Mouse (Mus musculus): ENCODE results near the gene Rap1gap2. TPM values are rescaled to one million over a fixed set of nuclear protein-coding genes. Genes with fewer than 3 reads are reported as not detected.

Gene Rap1gap2
- total RNA-seq, 2 experiments from 2014 or later: 10.8 to 13.2 TPM

- no peak for DNase-seq
These were observed 108.7 kb downstream of the Rap1gap2 start for GRCm38 (mm10) chr11:74501989-74502388.

GRCm38 (mm10) chr11:74501061-74501460 lies 109.7 kb downstream of the Rap1gap2 start:
- peak; percentile 46 for DNase-seq

- no peak for DNase-seq
These were observed 111.1 kb downstream of the Rap1gap2 start for GRCm38 (mm10) chr11:74499521-74500099.

GRCm38 (mm10) chr11:74499058-74499457 lies 111.7 kb downstream of the Rap1gap2 start:
- no peak for DNase-seq

DNA sequence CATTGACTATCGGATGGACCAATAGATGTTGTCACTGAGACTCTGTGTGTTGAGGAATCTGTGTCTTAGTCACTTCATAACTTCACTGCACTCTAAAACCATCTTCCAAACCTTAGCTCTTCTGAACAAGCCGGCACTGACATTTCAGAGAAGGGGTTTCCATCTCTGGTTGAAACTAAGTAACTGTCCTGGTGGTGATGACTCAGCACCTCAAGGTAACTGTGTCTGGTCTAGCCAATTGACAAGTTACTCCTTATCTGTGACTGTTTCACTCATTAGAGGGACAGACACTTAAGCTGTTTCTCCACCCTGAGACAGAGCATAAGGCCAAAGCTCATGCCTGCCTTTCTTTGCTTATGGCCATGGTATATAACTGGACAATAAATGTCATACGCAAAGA lies 114.1 kb downstream of the Rap1gap2 start:
- no peak for DNase-seq

GRCm38 (mm10) chr11:74493936-74494335 lies 116.8 kb downstream of the Rap1gap2 start:
- no peak for DNase-seq

DNA sequence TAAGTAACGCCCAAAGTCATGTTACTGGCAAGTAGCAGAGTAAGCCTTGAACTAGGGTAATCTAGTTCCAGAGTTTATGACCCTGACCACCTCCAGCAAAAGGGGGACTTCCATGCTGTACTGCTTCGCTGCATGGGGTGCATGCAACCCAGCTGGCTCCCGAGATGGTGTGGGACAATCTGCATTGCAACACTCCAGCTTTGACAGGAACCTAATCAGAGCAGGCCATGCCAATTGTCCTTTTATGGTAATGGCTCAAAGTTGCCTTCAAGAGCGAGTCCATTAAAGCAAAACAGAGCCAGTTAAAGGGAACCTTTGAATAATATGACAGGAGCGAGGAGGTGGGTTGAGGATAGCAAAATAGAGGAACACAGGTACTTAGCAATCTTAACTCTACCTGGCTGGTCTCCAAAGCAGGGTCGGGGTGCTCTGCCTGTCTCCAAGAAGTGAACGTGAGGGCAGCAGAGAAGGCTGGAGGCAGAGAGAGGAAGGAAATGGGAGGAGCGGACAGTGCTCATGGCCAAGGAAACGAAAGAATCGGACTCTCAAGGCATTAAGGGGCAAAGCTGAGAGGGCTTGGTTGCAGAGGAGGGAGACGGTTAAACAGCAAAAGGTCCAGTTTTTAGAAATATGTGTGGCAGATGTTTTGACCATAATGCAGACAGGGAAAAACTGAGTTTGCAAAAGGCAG lies 117.4 kb downstream of the Rap1gap2 start:
- no peak for DNase-seq

DNA sequence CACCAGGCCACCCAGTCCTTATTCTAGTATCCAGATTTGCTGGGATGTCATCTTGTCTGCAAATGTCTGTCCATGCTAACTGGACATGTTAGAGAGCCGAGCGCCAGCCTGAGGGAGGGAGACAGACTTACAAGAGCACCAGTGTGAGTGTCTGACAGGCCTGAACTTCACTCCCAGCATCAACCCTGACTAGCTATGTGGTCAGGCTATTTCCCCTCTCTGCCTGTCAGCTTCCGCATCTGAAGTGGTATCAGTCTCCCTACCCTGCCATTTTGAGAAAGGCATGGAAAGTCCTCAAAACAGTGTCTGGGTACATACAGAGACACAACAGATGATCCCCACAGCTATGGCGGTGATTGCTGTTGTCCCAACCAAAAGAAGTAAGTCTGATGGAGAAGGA lies 119.6 kb downstream of the Rap1gap2 start:
- DNase-seq: no peak

- no peak for DNase-seq
These were observed 121.5 kb downstream of the Rap1gap2 start for GRCm38 (mm10) chr11:74489239-74489638.

- no peak for DNase-seq
These were observed 122.8 kb downstream of the Rap1gap2 start for GRCm38 (mm10) chr11:74487952-74488351.

DNA sequence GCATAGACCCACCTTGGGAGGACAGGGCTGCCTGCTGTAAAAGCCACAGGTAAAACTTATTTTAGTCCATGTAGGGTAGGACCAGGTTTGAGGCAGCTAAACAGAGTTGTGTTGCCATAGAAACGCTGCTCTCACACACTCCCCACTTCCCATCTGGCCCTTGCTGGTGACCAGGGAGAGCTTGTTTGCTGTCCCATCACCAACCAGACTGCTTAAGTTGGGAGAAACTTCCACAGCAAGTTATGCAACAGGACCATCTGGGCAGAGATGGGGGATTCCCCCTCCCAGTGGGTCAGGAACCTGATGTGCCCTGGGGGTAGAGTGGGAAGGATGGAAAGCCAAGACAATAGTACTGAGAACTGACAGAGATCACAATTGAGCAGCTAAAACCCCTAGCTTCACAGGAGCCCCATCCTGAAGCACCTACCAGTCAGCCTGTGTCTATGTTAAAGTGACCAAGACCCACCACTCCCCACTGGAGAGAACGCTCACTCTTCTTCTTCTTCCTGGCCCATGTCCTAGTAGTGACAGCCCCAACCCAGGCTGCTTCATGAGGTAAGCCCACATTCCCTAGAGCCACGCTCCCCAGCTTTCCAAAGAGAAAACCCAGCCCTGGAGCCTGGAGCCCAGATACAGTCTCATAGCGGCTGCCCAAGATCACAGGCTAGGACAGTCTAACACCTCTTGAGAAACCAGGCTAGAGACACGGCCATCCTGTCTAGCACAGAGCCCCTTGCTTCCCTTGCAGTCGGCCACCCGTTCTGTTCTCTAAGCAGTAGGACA lies 125.1 kb downstream of the Rap1gap2 start:
- no peak for DNase-seq

DNA sequence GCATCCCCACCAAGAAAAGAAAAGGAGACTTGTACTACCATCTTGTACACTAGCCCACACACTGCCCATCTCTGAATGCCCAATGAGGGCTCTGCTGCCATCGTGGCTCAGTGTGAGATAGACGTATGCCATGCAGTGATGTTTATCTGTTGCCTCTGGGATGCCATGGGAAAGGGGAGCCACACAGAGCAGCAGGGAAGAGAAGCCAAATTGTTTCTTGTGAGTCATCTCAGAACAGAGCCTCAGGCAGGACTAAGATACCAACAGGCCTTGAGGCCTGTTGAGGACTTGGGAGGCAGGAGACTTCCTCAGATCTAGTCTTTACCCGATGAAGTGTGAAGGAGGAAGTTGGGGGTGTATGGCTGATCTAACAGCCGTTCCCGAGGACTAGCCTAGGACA lies 126.8 kb downstream of the Rap1gap2 start:
- no peak for DNase-seq

DNA sequence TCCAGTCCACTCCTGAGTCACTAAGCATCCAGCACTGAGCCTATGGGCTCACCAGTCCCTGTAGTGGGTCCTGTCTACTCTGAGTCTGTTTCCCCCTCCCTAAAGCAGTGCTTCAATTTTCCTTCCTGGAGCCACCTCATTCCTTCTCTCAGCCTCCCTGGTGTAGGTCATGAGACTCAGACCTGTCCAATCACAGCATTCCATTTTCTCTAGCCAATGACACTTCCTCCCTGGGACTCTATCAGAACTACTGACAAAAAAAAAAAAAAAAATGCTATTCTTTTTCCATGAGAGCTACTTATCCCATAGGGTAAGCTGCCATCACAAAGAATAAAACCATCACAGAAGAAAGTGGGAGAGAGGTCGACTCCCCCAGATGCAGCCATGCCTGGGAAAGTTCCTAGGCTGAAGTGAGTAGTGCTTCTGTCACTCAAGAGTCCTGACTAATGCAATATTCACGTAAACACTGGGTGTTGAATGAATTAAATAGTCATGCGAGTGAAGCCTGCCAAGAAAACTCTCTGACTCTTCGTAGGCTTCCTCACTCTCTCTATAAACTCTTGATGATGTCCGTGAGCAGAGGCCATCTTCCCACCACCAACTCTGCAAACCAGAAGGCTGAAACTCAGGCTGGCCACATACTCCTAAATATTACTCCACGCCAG lies 127.4 kb downstream of the Rap1gap2 start:
- DNase-seq: no peak

DNA sequence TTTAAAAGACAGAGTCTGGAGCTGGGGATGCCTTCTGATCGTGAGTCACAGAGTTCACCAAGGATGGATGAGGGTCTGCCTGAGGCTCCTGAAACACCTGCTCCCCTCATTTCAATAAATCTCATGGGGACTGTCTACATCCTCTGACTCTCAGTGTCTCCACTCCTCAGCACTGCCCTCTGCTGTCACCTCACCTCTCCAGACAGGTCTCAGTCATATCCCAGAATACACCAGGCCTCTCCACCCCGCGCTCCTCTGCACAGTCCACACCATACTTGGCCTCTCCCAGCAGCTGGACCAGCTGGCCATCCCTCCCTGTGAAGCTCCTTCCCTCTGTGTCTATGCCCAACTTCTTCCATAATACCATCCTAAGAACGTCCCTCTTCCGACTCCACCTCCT lies 128.9 kb downstream of the Rap1gap2 start:
- no peak for DNase-seq

- no peak for DNase-seq
These were observed 130.9 kb downstream of the Rap1gap2 start for GRCm38 (mm10) chr11:74479715-74480289.

DNA sequence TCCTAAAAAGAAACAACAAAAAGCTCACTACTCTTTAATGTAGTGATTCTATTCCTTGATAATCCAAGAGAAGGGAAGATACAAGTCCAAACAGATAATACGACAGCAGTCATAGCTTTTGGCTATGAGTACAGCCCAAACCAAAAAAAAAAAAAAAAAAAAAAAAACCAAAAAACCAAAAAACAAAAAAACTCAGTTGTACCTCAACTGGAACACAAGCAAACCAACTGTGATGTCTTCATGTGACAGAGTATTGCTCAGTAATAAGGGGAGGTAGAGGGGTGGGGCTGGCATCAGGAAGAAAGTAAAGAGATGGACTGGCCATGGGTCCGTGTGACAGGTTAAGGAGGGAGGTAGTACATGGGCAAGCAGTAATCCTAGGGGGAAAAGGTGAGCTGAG lies 131.8 kb downstream of the Rap1gap2 start:
- no peak for DNase-seq

DNA sequence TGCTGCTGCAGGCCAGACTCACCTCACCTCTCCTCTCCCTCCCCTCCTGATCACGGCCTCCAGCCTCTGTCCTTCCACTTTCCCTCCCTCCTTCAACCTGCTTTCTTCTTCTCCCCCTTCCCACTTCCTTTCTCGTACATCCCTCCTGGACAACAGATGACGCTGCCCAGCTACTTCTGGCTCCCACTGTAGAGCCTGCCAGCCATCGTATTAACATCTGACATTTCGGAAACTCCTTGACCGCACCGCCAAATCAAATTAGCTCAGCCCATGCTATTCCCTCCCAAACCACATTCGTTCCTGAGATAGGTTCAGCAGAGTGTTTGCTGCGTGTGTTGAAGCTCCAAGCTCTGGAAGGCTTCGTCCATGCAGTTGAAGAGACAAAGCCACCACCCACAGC lies 138.0 kb downstream of the Rap1gap2 start:
- no peak for DNase-seq

- peak; percentile 15 for DNase-seq
These were observed 142.5 kb downstream of the Rap1gap2 start for GRCm38 (mm10) chr11:74468195-74468594.

DNA sequence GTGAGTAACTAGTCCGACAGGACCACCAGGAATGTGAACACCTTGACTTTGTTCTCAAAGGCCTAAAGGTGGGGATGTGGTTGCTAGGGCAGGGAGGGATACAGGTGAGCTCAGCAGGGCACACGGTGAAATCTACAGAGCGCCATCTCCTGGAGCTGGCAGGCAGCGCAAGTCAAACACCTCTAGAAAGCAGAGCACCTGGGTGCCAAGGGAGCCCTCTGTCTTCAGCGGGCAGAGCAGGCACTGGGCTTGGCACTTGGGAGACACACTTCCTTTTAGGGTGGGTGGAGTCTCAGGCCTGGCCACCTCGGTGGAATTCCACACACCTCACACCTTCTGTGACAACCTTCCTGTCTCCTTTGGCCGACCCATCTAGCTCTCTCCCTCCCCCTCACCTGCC lies 145.0 kb downstream of the Rap1gap2 start:
- peak; percentile 50 for DNase-seq

DNA sequence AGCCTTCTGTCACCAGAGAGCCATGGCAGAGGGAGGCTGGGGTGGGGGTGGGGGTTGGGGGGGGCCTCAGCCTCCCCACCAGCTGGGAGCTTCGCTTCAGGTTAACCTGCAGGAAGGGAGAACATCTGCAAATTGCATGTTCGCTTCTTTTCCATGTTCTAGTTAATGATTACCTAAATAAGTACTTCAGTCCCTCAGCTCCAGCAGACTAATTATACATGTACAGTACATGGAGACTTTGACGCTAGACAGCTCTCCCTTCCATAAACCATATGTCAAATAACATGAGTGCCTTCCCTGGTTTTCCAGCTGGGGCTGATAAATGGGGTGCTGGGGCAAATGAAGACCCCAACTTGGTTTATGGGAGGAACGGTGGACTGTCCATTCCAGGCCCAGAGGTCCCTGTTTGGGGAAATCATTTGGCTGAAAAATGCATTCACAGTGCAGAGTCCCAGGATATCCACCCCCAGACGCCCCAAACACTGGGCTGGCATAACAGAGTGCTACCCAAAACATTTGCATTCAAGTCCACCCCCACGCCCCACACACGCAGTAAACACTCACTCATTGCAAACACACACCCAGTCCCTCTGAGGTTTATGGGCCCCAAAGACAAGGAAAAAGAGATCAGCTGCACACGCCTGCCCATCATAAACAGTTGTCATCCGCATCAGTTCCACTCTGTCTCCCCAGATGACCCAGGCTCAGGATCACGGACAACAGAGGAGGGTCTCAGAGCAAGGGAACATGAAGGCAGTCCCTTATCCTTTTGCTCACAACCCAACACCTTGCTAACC lies 146.3 kb downstream of the Rap1gap2 start:
- no peak for DNase-seq

- no peak for DNase-seq
These were observed 148.1 kb downstream of the Rap1gap2 start for GRCm38 (mm10) chr11:74462651-74463050.

GRCm38 (mm10) chr11:74459651-74460050 lies 151.1 kb downstream of the Rap1gap2 start:
- DNase-seq: no peak
